Mouse (Mus musculus) testis, adult 2 months (tissue): Measurements from ENCODE around the gene Nuak1. TPM values are rescaled to one million over a fixed set of nuclear protein-coding genes. Genes with fewer than 3 reads are reported as not detected.

Source experiments
- H3K27ac ChIP-seq: fragments of 200-500 bp; 2 replicates; pipeline ENCODE4 v1.5.1; 2012; ENCODE audit warnings: low read depth, low read length; ENCODE audit not compliant: control insufficient read depth, insufficient read depth
- H3K27me3 ChIP-seq: fragments of 200-500 bp; 2 replicates; pipeline ENCODE4 v1.6.1; 2012; ENCODE audit warnings: mild to moderate bottlenecking, low read length, moderate library complexity; ENCODE audit not compliant: control insufficient read depth, insufficient read depth
- H3K36me3 ChIP-seq: fragments of 200-500 bp; 2 replicates; pipeline ENCODE4 v1.6.1; 2012; ENCODE audit warnings: mild to moderate bottlenecking, low read length; ENCODE audit not compliant: control insufficient read depth, insufficient read depth
- H3K4me1 ChIP-seq: fragments of 200-500 bp; 2 replicates; pipeline ENCODE4 v1.6.1; 2012; ENCODE audit warnings: low read length; ENCODE audit not compliant: control insufficient read depth, insufficient read depth
- H3K4me3 ChIP-seq: fragments of 200-500 bp; 2 replicates; pipeline ENCODE4 v1.5.1; 2012; ENCODE audit warnings: low read depth, mild to moderate bottlenecking, low read length, moderate library complexity, mixed read lengths; ENCODE audit not compliant: control insufficient read depth
- CTCF ChIP-seq: fragments of 200-500 bp; IDR thresholded peaks from 2 replicates; pipeline ENCODE4 v1.5.1; 2012; ENCODE audit warnings: low read depth, mild to moderate bottlenecking, inconsistent platforms, low read length, moderate library complexity; ENCODE audit not compliant: control insufficient read depth, insufficient read depth, insufficient replicate concordance
- POLR2A ChIP-seq: fragments of 200-500 bp; IDR thresholded peaks from 2 replicates; pipeline ENCODE4 v1.6.1; 2012; ENCODE audit warnings: low read depth, mild to moderate bottlenecking, inconsistent platforms, low read length, moderate library complexity; ENCODE audit not compliant: control insufficient read depth
- polyA plus RNA-seq: library from polyadenylated mRNA; depleted of rRNA; stranded (reverse); fragments of >200 nt; gene quantifications from 2 replicates; pipeline ENCODE4 v1.2.3, GENCODE M21; 2012

The Nuak1 gene
- polyA plus RNA-seq, 1 experiment = 1.6 TPM

DNA sequence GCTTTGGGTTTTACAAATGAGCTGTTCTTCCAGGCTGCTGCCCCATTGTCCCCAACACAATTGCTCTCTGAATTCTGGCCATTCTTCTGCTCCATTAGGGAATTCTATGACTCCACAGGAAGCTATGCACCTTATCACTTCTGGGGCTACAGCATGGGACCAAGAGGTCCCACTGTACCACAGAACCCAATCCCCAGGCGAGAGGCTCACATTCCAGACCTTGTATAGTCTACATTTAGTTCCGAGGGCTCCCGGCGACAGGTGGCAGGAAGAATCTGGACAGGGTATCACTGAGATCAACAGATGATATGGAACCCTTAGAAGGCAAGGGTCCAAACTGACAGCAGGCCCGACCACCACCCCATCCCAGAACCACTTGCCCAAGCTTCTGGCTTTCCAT is 50.7 kb downstream of the Nuak1 start:
- H3K36me3 ChIP-seq = no peaks in the 10 kb centered on the region
- no peak overlapping the region for H3K4me3 ChIP-seq
- no peak for TF ChIP-seq CTCF
- TF ChIP-seq POLR2A = no peak
- no peaks in the 10 kb centered on the region for H3K4me1 ChIP-seq
- no peaks in the 10 kb centered on the region for H3K27me3 ChIP-seq
- no peak overlapping the region for H3K27ac ChIP-seq

DNA sequence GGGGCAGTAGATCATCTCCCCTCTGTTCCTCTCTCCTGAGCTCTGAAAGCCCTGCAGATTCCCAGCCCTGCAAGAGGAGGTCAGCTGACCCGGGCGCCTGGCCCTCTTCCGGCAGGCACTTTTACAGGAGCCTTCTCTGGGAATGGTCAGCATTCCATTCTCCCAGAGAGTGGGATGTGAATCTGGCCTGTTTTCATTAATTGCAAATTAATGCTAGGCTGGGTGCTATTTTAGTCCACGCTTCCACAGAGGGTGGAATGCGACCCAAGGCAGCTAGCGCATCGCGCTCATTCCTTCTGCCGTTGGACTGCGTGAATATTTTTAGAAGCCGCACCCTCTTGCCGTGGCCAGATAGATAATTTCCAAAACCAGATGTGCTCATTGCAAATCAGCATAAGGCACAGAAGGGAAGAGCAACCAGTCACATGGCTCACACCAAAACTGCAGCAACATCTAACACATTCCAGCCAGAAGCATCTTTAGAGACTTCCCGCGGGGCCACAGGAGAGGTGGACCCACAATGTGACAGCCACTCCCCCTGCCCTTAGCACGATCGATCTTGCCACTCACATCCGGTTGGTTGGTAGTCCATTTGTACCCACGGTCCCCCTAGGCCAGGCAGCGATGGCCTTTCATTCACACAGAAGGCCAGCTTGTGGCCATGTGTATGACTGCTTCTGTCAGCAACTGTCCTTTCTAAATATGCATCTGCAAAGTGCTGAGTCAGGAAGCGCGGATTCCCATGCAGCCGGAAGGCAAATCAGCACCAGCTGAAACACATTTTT is 51.8 kb downstream of the Nuak1 start:
- H3K36me3 ChIP-seq = no peaks in the 10 kb centered on the region
- TF ChIP-seq CTCF (no peak), POLR2A (no peak)
- no peak overlapping the region for H3K4me3 ChIP-seq
- no peak overlapping the region for H3K27ac ChIP-seq
- no peaks in the 10 kb centered on the region for H3K27me3 ChIP-seq
- no peaks in the 10 kb centered on the region for H3K4me1 ChIP-seq

DNA sequence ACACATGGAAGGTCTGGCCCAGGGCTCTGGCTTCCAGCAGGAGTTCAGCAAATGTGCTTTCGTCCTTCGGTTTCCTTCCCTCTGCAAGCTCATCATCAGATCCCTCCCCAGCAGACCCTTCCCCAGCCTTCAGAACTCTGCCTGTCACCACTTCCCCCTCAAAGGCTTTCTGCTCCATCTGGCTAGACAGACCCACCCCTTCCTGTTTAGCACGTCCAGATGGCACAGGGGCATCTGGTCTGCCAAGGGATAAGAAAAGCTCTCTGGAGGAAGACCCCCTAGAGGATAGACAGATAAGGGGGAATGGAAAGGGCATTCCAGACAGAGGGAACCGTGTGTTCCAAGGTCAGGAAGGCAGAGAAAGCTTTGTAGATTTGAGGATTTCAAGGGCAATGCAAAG is 53.1 kb downstream of the Nuak1 start:
- Histone ChIP-seq H3K4me1 (no peaks in the 10 kb centered on the region; the same call in 1 of the 2 replicates), H3K27ac (no peak overlapping the region), H3K27me3 (no peaks in the 10 kb centered on the region), H3K36me3 (no peaks in the 10 kb centered on the region), H3K4me3 (no peak overlapping the region)
- TF ChIP-seq CTCF (no peak), POLR2A (no peak)

DNA sequence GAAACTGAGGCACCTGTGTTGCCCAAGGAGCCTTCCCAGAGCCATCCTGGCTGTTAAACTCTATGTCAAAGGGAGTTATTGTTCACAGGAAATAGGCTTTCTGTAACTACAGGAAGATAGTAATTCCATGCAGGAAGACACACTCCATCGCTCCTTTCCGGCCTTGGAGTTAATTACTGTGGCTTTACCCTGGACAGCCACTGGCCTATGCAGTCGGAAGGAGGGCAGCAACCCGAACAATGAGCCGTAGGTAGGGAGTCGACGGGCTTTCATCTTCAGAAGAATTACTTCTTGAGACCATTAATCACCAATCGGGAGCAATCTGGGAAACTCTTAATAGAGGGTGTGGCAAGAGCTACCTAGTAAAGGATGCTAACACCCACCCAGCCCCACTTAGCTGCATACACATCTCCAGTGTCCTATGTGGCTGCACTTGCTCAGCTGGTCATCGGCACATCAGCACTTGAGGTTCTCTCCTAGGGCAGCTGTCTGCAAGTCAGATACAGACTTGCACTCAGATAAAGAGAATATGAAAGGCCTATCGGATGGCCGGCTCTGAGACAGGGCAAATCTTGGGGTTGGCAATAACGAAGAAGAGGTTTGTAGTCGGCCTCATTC is 53.7 kb downstream of the Nuak1 start:
- Histone ChIP-seq H3K27ac (no peak overlapping the region), H3K27me3 (no peaks in the 10 kb centered on the region), H3K4me1 (no peaks in the 10 kb centered on the region; the same call in 1 of the 2 replicates), H3K36me3 (no peaks in the 10 kb centered on the region), H3K4me3 (no peak overlapping the region)
- TF ChIP-seq POLR2A (no peak), CTCF (no peak)

DNA sequence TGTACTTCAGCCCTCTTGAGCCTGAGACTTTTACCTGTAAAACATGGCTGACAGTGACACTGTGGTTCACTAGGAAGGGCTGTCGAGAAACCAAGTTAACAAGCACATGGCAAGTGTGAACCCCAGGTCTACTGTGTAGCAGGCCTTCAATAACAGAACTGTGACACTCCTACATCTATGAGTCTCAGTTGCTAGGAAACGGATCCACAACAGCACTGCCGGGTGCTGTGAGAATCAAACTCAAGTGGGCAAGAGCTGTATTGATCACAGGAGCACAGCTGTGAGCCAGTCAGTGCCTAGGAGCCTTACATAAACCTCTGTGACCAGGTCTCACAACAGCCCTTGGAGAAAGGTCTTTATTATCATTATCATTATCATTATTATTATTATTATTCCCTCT is 54.2 kb downstream of the Nuak1 start:
- Histone ChIP-seq H3K27ac (no peak overlapping the region), H3K4me3 (no peak overlapping the region), H3K27me3 (no peaks in the 10 kb centered on the region), H3K36me3 (no peaks in the 10 kb centered on the region), H3K4me1 (no peaks in the 10 kb centered on the region; the same call in 1 of the 2 replicates)
- no peak for TF ChIP-seq POLR2A
- no peak for TF ChIP-seq CTCF

DNA sequence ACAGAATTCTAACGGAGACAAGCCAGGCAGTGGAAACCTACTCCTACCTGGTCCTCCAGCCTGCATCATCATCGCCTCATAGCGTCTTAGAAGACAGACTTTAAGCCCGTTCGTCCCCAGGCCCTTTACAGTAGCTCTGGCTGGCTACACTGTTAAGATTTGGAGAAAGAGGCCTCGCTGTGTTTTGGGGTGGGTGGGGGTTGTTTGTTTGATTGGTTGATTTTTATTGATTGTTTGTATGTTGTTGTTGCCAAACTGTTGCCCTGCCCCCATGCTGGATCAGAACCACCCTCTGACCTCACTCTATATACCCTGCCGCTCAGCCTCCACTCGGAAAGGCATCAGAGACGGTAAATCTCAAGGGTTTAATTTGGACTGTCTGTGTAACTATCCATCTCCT is 55.6 kb downstream of the Nuak1 start:
- H3K4me3 ChIP-seq = no peak overlapping the region
- H3K27ac ChIP-seq = no peak overlapping the region
- H3K4me1 ChIP-seq = no peaks in the 10 kb centered on the region; the same call in 1 of the 2 replicates
- no peaks in the 10 kb centered on the region for H3K27me3 ChIP-seq
- H3K36me3 ChIP-seq = no peaks in the 10 kb centered on the region
- TF ChIP-seq CTCF (no peak), POLR2A (no peak)
